Mouse (Mus musculus): ENCODE measurements around the gene Scel. TPM values are rescaled to one million over a fixed set of nuclear protein-coding genes. Genes with fewer than 3 reads are reported as not detected.
A peak's percentile ranks its signal among the peaks of the same experiment; 100 is the strongest.

Gene Scel
- polyA plus RNA-seq, 1 experiment: 8.1 TPM

- DNase-seq: no peak
- H3K4me3 ChIP-seq (replicated peaks; ENCODE audit: extremely low read depth, low read depth, low read length): no peak overlapping the region
- TF ChIP-seq CTCF (IDR thresholded peaks at IDR 0.05; ENCODE audit: insufficient read depth, low read length): no peak
- TF ChIP-seq POLR2A (IDR thresholded peaks at IDR 0.05; ENCODE audit: borderline replicate concordance, extremely low read depth, low read depth, low read length): no peak
- WGBS: 72% methylated on average over 7 of the region's 7 CpGs
- no peaks in the 10 kb centered on the region for H3K4me1 ChIP-seq (ENCODE audit: control insufficient read depth, insufficient read depth, low read length)
These were observed 8.6 kb upstream of the Scel start for GRCm38 (mm10) chr14:103504514-103504913.

GRCm38 (mm10) chr14:103509544-103509943, 3.6 kb upstream of the Scel start:
- 82% methylated on average over 8 of the region's 8 CpGs for WGBS
- TF ChIP-seq POLR2A (IDR thresholded peaks at IDR 0.05; ENCODE audit: borderline replicate concordance, extremely low read depth, low read depth, low read length) (no peak), CTCF (IDR thresholded peaks at IDR 0.05; ENCODE audit: insufficient read depth, low read length) (no peak)
- DNase-seq: no peak
- H3K4me1 ChIP-seq (ENCODE audit: control insufficient read depth, insufficient read depth, low read length): no peaks in the 10 kb centered on the region
- no peak overlapping the region for H3K4me3 ChIP-seq (replicated peaks; ENCODE audit: extremely low read depth, low read depth, low read length)

GRCm38 (mm10) chr14:103513473-103513811, 300 bp downstream of the Scel start:
- DNase-seq: no peak
- H3K4me3 ChIP-seq (replicated peaks; ENCODE audit: extremely low read depth, low read depth, low read length): peak overlapping the region; percentile 19

GRCm38 (mm10) chr14:103515419-103515818, 2.3 kb downstream of the Scel start:
- Histone ChIP-seq H3K4me1 (ENCODE audit: control insufficient read depth, insufficient read depth, low read length) (no peaks in the 10 kb centered on the region), H3K4me3 (replicated peaks; ENCODE audit: extremely low read depth, low read depth, low read length) (no peak overlapping the region)
- DNase-seq: no peak
- WGBS: 75% methylated on average over 8 of the region's 8 CpGs
- TF ChIP-seq POLR2A (IDR thresholded peaks at IDR 0.05; ENCODE audit: borderline replicate concordance, extremely low read depth, low read depth, low read length) (no peak), CTCF (IDR thresholded peaks at IDR 0.05; ENCODE audit: insufficient read depth, low read length) (no peak)

More at GRCm38 (mm10) chr14:103513473-103513811, 300 bp downstream of the Scel start:
- WGBS: 57% methylated on average over 7 of the region's 7 CpGs
- H3K4me1 ChIP-seq (ENCODE audit: control insufficient read depth, insufficient read depth, low read length): no peaks in the 10 kb centered on the region
- no peak for TF ChIP-seq CTCF (IDR thresholded peaks at IDR 0.05; ENCODE audit: insufficient read depth, low read length)
- no peak for TF ChIP-seq POLR2A (IDR thresholded peaks at IDR 0.05; ENCODE audit: borderline replicate concordance, extremely low read depth, low read depth, low read length)

DNA sequence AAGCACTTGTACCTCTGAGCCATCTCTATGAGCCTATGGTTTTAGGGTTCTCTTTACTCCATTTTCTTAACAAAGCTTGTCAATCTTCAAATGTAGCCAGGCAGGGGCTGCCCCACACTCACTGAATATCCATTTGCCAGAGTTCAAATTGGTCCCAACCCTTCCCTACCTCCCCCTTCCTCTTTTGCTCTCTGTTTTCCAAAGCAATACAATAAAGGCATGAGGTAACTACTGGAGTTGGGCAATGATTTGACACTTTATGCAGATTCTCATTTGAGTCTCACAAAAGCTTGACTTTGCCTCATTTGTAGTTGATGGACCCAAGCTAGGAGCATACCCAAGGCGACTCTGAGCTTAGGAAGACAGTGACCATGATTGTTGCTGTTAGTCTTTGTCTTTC, 13.1 kb downstream of the Scel start:
- H3K4me1 ChIP-seq (ENCODE audit: control insufficient read depth, insufficient read depth, low read length): no peaks in the 10 kb centered on the region
- H3K4me3 ChIP-seq (replicated peaks; ENCODE audit: extremely low read depth, low read depth, low read length): no peak overlapping the region
- 74% methylated on average over 1 of the region's 1 CpGs for WGBS
- no peak for DNase-seq
- TF ChIP-seq CTCF (IDR thresholded peaks at IDR 0.05; ENCODE audit: insufficient read depth, low read length) (no peak), POLR2A (IDR thresholded peaks at IDR 0.05; ENCODE audit: borderline replicate concordance, extremely low read depth, low read depth, low read length) (no peak)

GRCm38 (mm10) chr14:103529733-103530367, 16.7 kb downstream of the Scel start:
- WGBS: 71% methylated on average over 13 of the region's 13 CpGs
- TF ChIP-seq POLR2A (IDR thresholded peaks at IDR 0.05; ENCODE audit: borderline replicate concordance, extremely low read depth, low read depth, low read length) (no peak), CTCF (IDR thresholded peaks at IDR 0.05; ENCODE audit: insufficient read depth, low read length) (no peak)
- Histone ChIP-seq H3K4me3 (replicated peaks; ENCODE audit: extremely low read depth, low read depth, low read length) (no peak overlapping the region), H3K4me1 (ENCODE audit: control insufficient read depth, insufficient read depth, low read length) (no peaks in the 10 kb centered on the region)
- no peak for DNase-seq

DNA sequence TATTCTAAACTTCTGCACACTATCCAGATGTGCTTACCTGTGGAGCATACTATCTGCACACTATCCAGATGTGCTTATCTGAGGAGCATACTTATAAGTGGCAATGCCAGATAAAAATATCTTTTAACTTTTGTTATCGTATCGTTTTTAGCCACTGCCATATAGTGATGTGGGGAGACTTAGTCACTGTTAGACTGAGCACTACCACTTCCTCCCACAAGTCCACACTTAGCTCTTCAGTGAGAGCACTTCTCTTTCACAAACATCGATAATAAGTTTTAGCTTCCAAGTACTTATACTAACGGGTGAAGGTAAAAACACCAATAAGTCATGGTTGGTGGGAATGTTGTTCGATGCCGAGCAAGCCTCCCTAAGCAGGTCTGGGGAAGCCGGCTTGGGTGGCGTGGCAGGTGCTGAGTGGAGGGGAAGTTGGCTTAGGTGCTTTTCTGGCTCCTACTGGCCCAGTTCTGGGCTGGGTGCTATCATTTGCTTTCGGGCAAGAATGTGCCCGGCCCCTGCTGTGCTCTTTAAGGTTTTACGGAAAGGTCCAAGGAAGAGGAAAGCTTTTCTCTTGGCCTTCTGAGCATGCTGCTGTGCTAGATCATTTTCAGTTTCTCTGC, 18.7 kb downstream of the Scel start:
- 76% methylated on average over 11 of the region's 11 CpGs for WGBS
- DNase-seq: no peak
- Histone ChIP-seq H3K4me1 (ENCODE audit: control insufficient read depth, insufficient read depth, low read length) (no peaks in the 10 kb centered on the region), H3K4me3 (replicated peaks; ENCODE audit: extremely low read depth, low read depth, low read length) (no peak overlapping the region)
- no peak for TF ChIP-seq CTCF (IDR thresholded peaks at IDR 0.05; ENCODE audit: insufficient read depth, low read length)
- no peak for TF ChIP-seq POLR2A (IDR thresholded peaks at IDR 0.05; ENCODE audit: borderline replicate concordance, extremely low read depth, low read depth, low read length)

DNA sequence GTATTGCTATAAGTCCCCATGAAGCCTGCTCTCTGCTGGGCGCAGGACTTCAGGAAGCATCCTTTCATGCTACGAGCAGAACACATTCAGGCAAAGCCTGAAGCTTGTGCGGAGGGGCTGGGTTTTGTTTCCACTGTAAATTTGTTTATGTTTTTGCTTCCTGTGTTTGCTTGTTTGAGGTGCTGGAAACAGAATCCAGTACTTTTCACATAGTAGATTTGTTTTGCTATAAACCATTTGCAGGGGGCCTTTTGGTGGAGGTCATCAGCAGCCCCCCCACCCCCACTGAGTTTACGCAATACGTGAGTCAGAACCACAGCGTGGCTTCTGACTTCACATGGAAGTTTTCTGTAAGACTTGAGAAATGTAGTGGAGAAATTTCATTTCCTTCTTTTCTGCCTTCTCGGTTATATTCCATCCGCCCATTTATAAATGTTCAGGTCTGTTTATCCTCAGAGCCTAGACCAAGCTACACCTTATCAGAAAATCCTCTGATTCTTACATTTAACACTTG, 22.4 kb downstream of the Scel start:
- DNase-seq: no peak
- Histone ChIP-seq H3K4me3 (replicated peaks; ENCODE audit: extremely low read depth, low read depth, low read length) (no peak overlapping the region), H3K4me1 (ENCODE audit: control insufficient read depth, insufficient read depth, low read length) (no peaks in the 10 kb centered on the region)
- WGBS: 59% methylated on average over 8 of the region's 8 CpGs
- no peak for TF ChIP-seq POLR2A (IDR thresholded peaks at IDR 0.05; ENCODE audit: borderline replicate concordance, extremely low read depth, low read depth, low read length)
- TF ChIP-seq CTCF (IDR thresholded peaks at IDR 0.05; ENCODE audit: insufficient read depth, low read length): no peak

- H3K4me1 ChIP-seq (ENCODE audit: control insufficient read depth, insufficient read depth, low read length): no peaks in the 10 kb centered on the region
- TF ChIP-seq POLR2A (IDR thresholded peaks at IDR 0.05; ENCODE audit: borderline replicate concordance, extremely low read depth, low read depth, low read length) (no peak), CTCF (IDR thresholded peaks at IDR 0.05; ENCODE audit: insufficient read depth, low read length) (no peak)
- no peak overlapping the region for H3K4me3 ChIP-seq (replicated peaks; ENCODE audit: extremely low read depth, low read depth, low read length)
- no peak for DNase-seq
- 33% methylated on average over 10 of the region's 10 CpGs for WGBS
These were observed 23.2 kb downstream of the Scel start for GRCm38 (mm10) chr14:103536334-103536733.
